Mouse (Mus musculus) left cerebral cortex, postnatal 36 days (tissue): ENCODE measurements around the gene Pikfyve. TPM values are rescaled to one million over a fixed set of nuclear protein-coding genes. Genes with fewer than 3 reads are reported as not detected.
"Not testable (repeated sequence)": the region's sequence is repeated elsewhere in the genome, so short reads cannot be mapped to it uniquely, and the experiment has no call there.

Experiments
- DNase-seq, 2 experiments: peaks; one replicate each; pipeline ENCODE4 v3.0.0; 2021 to 2022; ENCODE audit warnings: low spot score in 2 of 2, mixed read lengths in 1 of 2
- intact Hi-C: fragments of 180-260 bp; cut with DNase I; formaldehyde crosslinking; loops from one replicate; pipeline ENCODE4 v1.15.1; 2025
- total RNA-seq, 2 experiments: library from RNA; stranded (reverse); gene quantifications; 2 replicates each; pipeline ENCODE4 v1.2.3; 2021

Gene Pikfyve
- total RNA-seq, 2 experiments from 2014 or later = 48.7 to 54.9 TPM

GRCm38 (mm10) chr1:65179634-65180249 is 6.7 kb upstream of the Pikfyve start:
- DNase-seq = peak in 1 of 2 experiments; percentile 28
- intact Hi-C loops = loop anchor here (1.0 to 10.0 kb wide), 3 partner anchors 67 to 1515 kb away; no protein-coding TSS in a partner anchor

- intact Hi-C loops = no loop called here
- no peak for DNase-seq
Observed at GRCm38 (mm10) chr1:65181459-65181858, 5.0 kb upstream of the Pikfyve start.

- DNase-seq = no peak
- intact Hi-C loops = no loop called here
Observed at GRCm38 (mm10) chr1:65183994-65184393, 2.5 kb upstream of the Pikfyve start.

- DNase-seq = no peak
- intact Hi-C loops = no loop called here
Observed at GRCm38 (mm10) chr1:65185011-65185410, 1.5 kb upstream of the Pikfyve start.

- DNase-seq = no peak
- intact Hi-C loops = no loop called here
Observed at GRCm38 (mm10) chr1:65185524-65186205, 818 bp upstream of the Pikfyve start.

GRCm38 (mm10) chr1:65187074-65187430 is 569 bp downstream of the Pikfyve start:
- no peak for DNase-seq
- intact Hi-C loops = no loop called here

- intact Hi-C loops = no loop called here
Observed at GRCm38 (mm10) chr1:65190172-65190571, 3.7 kb downstream of the Pikfyve start.

GRCm38 (mm10) chr1:65193226-65193625 is 6.7 kb downstream of the Pikfyve start:
- intact Hi-C loops = no loop called here
- no peak for DNase-seq

More at GRCm38 (mm10) chr1:65190172-65190571, 3.7 kb downstream of the Pikfyve start:
- DNase-seq = no peak

GRCm38 (mm10) chr1:65198425-65198824 is 11.9 kb downstream of the Pikfyve start:
- DNase-seq = no peak
- intact Hi-C loops = no loop called here

- no peak for DNase-seq
- intact Hi-C loops = no loop called here
Observed at GRCm38 (mm10) chr1:65198861-65199260, 12.4 kb downstream of the Pikfyve start.

- intact Hi-C loops = no loop called here
- no peak for DNase-seq
Observed at GRCm38 (mm10) chr1:65204299-65204698, 17.8 kb downstream of the Pikfyve start.

- intact Hi-C loops = no loop called here
- DNase-seq = no peak
Observed at GRCm38 (mm10) chr1:65213214-65213613, 26.7 kb downstream of the Pikfyve start.

GRCm38 (mm10) chr1:65217567-65217966 is 31.1 kb downstream of the Pikfyve start:
- intact Hi-C loops = no loop called here
- no peak for DNase-seq

- no peak for DNase-seq
- intact Hi-C loops = no loop called here
Observed at GRCm38 (mm10) chr1:65217972-65218371, 31.5 kb downstream of the Pikfyve start.

- intact Hi-C loops = no loop called here
- no peak for DNase-seq
Observed at GRCm38 (mm10) chr1:65223654-65224053, 37.2 kb downstream of the Pikfyve start.

GRCm38 (mm10) chr1:65227681-65228080 is 41.2 kb downstream of the Pikfyve start:
- DNase-seq = no peak
- intact Hi-C loops = no loop called here

GRCm38 (mm10) chr1:65229768-65230167 is 43.3 kb downstream of the Pikfyve start:
- DNase-seq, intact Hi-C loops: not testable (repeated sequence)

- DNase-seq = no peak
- intact Hi-C loops = no loop called here
Observed at GRCm38 (mm10) chr1:65230566-65230965, 44.1 kb downstream of the Pikfyve start.

- no peak for DNase-seq
- intact Hi-C loops = no loop called here
Observed at GRCm38 (mm10) chr1:65237712-65238111, 51.2 kb downstream of the Pikfyve start.

GRCm38 (mm10) chr1:65245637-65246036 is 59.2 kb downstream of the Pikfyve start:
- DNase-seq = no peak
- intact Hi-C loops = no loop called here

GRCm38 (mm10) chr1:65280461-65280860 is 94.0 kb downstream of the Pikfyve start:
- DNase-seq = no peak
- intact Hi-C loops = loop anchor here (5.0 kb wide), 1 partner anchor 822 kb away; no protein-coding TSS in a partner anchor
